Mouse (Mus musculus): ENCODE results near the gene Ppp1r12c. TPM values are rescaled to one million over a fixed set of nuclear protein-coding genes. Genes with fewer than 3 reads are reported as not detected.

Gene Ppp1r12c
- polyA plus RNA-seq, 1 experiment from 2014 or later = 48.0 TPM

- 85% methylated on average over 2 of the region's 2 CpGs for WGBS
- DNase-seq (ENCODE audit: low spot score) (peak; percentile 22), ATAC-seq (replicated peaks; ENCODE audit: low FRiP score) (no peak)
- Histone ChIP-seq H3K36me3 (ENCODE audit: control insufficient read depth, insufficient read depth, low read length) (peaks cover 46% of the 10 kb centered on the region), H3K9ac (ENCODE audit: low read depth, low read length) (no peak overlapping the region), H3K4me2 (no peak overlapping the region), H3K27ac (ENCODE audit: low read depth, low read length) (no peak overlapping the region), H3K27me3 (replicated peaks; ENCODE audit: control insufficient read depth, insufficient read depth, low read length) (no peaks in the 10 kb centered on the region), H3K9me3 (ENCODE audit: control insufficient read depth, low read length) (no peaks in the 10 kb centered on the region; the same call in 1 of the 2 replicates), H3K4me3 (ENCODE audit: low read depth, low read length) (no peak overlapping the region), H3K4me1 (replicated peaks; ENCODE audit: control insufficient read depth, insufficient read depth, low read length) (no peaks in the 10 kb centered on the region)
Observed at GRCm38 (mm10) chr7:4437721-4438120, 63.8 kb downstream of the Ppp1r12c start.

- Histone ChIP-seq H3K4me2 (no peak overlapping the region), H3K36me3 (ENCODE audit: control insufficient read depth, insufficient read depth, low read length) (peaks cover 29% of the 10 kb centered on the region)
- peak; percentile 27 for DNase-seq (ENCODE audit: low spot score)
Observed at GRCm38 (mm10) chr7:4432026-4432425, 69.5 kb downstream of the Ppp1r12c start.

GRCm38 (mm10) chr7:4431548-4431947, 69.9 kb downstream of the Ppp1r12c start:
- Histone ChIP-seq H3K36me3 (ENCODE audit: control insufficient read depth, insufficient read depth, low read length) (peaks cover 29% of the 10 kb centered on the region), H3K4me2 (no peak overlapping the region), H3K27ac (ENCODE audit: low read depth, low read length) (no peak overlapping the region), H3K4me1 (replicated peaks; ENCODE audit: control insufficient read depth, insufficient read depth, low read length) (no peaks in the 10 kb centered on the region), H3K4me3 (ENCODE audit: low read depth, low read length) (no peak overlapping the region), H3K9ac (ENCODE audit: low read depth, low read length) (no peak overlapping the region), H3K9me3 (ENCODE audit: control insufficient read depth, low read length) (no peaks in the 10 kb centered on the region), H3K27me3 (replicated peaks; ENCODE audit: control insufficient read depth, insufficient read depth, low read length) (no peaks in the 10 kb centered on the region)
- WGBS = 74% methylated on average over 6 of the region's 6 CpGs
- ATAC-seq (replicated peaks; ENCODE audit: low FRiP score) (no peak), DNase-seq (ENCODE audit: low spot score) (peak; percentile 71)

More at GRCm38 (mm10) chr7:4432026-4432425, 69.5 kb downstream of the Ppp1r12c start:
- Histone ChIP-seq H3K4me3 (ENCODE audit: low read depth, low read length) (no peak overlapping the region), H3K9ac (ENCODE audit: low read depth, low read length) (no peak overlapping the region), H3K27ac (ENCODE audit: low read depth, low read length) (no peak overlapping the region), H3K27me3 (replicated peaks; ENCODE audit: control insufficient read depth, insufficient read depth, low read length) (no peaks in the 10 kb centered on the region), H3K9me3 (ENCODE audit: control insufficient read depth, low read length) (no peaks in the 10 kb centered on the region), H3K4me1 (replicated peaks; ENCODE audit: control insufficient read depth, insufficient read depth, low read length) (no peaks in the 10 kb centered on the region)
- ATAC-seq (replicated peaks; ENCODE audit: low FRiP score) = no peak
- 85% methylated on average over 8 of the region's 8 CpGs for WGBS

Small RNA genes lying within 50 kb of the gene (microRNA-seq; reads per million reads assigned to microRNA genes)
- not detected for gene Gm24605 (ENCODE audit: borderline number of aligned reads)

Other genes with a start within 250 kb of the Ppp1r12c start
- not detected in 2 replicates for gene Ncr1, start 164.0 kb downstream of the Ppp1r12c start, polyA plus RNA-seq (2014; fragmentation: Nextera tagmentation; extraction: Ambion mirVana)
- gene Gp6, start 103.9 kb downstream of the Ppp1r12c start, polyA plus RNA-seq (2014; fragmentation: Nextera tagmentation; extraction: Ambion mirVana) = 5.1 and 5.7 TPM in 2 replicates
- 17.4 and 18.2 TPM in 2 replicates for gene Rdh13, start 56.0 kb downstream of the Ppp1r12c start, polyA plus RNA-seq (2014; fragmentation: Nextera tagmentation; extraction: Ambion mirVana)
- 2.0 and 2.6 TPM in 2 replicates for gene Eps8l1, start 41.0 kb downstream of the Ppp1r12c start, polyA plus RNA-seq (2014; fragmentation: Nextera tagmentation; extraction: Ambion mirVana)
- gene Tnnt1, start 14.7 kb upstream of the Ppp1r12c start, polyA plus RNA-seq (2014; fragmentation: Nextera tagmentation; extraction: Ambion mirVana) = 25.1 and 27.7 TPM in 2 replicates
- 8.9 and 17.0 TPM in 2 replicates for gene Tnni3, start 22.5 kb upstream of the Ppp1r12c start, polyA plus RNA-seq (2014; fragmentation: Nextera tagmentation; extraction: Ambion mirVana)
- gene Dnaaf3, start 30.8 kb upstream of the Ppp1r12c start, polyA plus RNA-seq (2014; fragmentation: Nextera tagmentation; extraction: Ambion mirVana) = 0.22 and 0.45 TPM in 2 replicates
- gene Syt5, start 45.9 kb upstream of the Ppp1r12c start, polyA plus RNA-seq (2014; fragmentation: Nextera tagmentation; extraction: Ambion mirVana) = 0.73 and 1.2 TPM in 2 replicates
- gene Ptprh, start 102.4 kb upstream of the Ppp1r12c start, polyA plus RNA-seq (2014; fragmentation: Nextera tagmentation; extraction: Ambion mirVana) = not detected in 2 replicates
- gene Tmem86b, start 129.7 kb upstream of the Ppp1r12c start, polyA plus RNA-seq (2014; fragmentation: Nextera tagmentation; extraction: Ambion mirVana) = 12.9 and 18.0 TPM in 2 replicates
- gene Ppp6r1, start 157.3 kb upstream of the Ppp1r12c start, polyA plus RNA-seq (2014; fragmentation: Nextera tagmentation; extraction: Ambion mirVana) = 5.6 and 6.6 TPM in 2 replicates
- gene Hspbp1, start 183.4 kb upstream of the Ppp1r12c start, polyA plus RNA-seq (2014; fragmentation: Nextera tagmentation; extraction: Ambion mirVana) = 132 and 137 TPM in 2 replicates
- gene Brsk1, start 188.9 kb upstream of the Ppp1r12c start, polyA plus RNA-seq (2014; fragmentation: Nextera tagmentation; extraction: Ambion mirVana) = 0.66 and 1.0 TPM in 2 replicates
- gene Tmem150b, start 223.6 kb upstream of the Ppp1r12c start, polyA plus RNA-seq (2014; fragmentation: Nextera tagmentation; extraction: Ambion mirVana) = 0.16 TPM in 1 of 2 replicates, not detected in the other
- gene Kmt5c, start 238.4 kb upstream of the Ppp1r12c start, polyA plus RNA-seq (2014; fragmentation: Nextera tagmentation; extraction: Ambion mirVana) = 88.8 and 97.1 TPM in 2 replicates